Mouse (Mus musculus) CH12.LX (cell line): Measurements from ENCODE around the gene Hist1h2bk. TPM values are rescaled to one million over a fixed set of nuclear protein-coding genes. Genes with fewer than 3 reads are reported as not detected.
A peak's percentile ranks its signal among the peaks of the same experiment; 100 is the strongest.

Experiments used
- DNase-seq: peaks from one replicate; pipeline ENCODE4 v3.0.0-alpha.2; 2013; ENCODE audit errors: extremely low read depth
- H3K27ac ChIP-seq: 2 replicates; pipeline ENCODE4 v1.5.1; 2012; ENCODE audit warnings: low read depth, mild to moderate bottlenecking, control low read depth, moderate library complexity; ENCODE audit not compliant: insufficient read depth
- H3K27me3 ChIP-seq: replicated peaks from 2 replicates; pipeline ENCODE3; 2012; ENCODE audit warnings: inconsistent platforms
- H3K36me3 ChIP-seq, 2 experiments: replicated peaks in 1 of 2; 2 replicates each; pipeline versions ENCODE3 to v1.6.1; 2012; ENCODE audit warnings: inconsistent platforms in 1 of 2, low read length in 1 of 2, mild to moderate bottlenecking in 1 of 2, mixed read lengths in 1 of 2, moderate library complexity in 1 of 2; ENCODE audit not compliant: control insufficient read depth in 1 of 2, insufficient read depth in 1 of 2
- H3K4me1 ChIP-seq, 2 experiments: 2 replicates each; pipeline ENCODE4 v1.6.1; 2012; ENCODE audit warnings: inconsistent platforms in 1 of 2, moderate library complexity in 1 of 2; ENCODE audit not compliant: insufficient read depth in 2 of 2, control insufficient read depth in 1 of 2
- H3K4me2 ChIP-seq: 2 replicates; pipeline ENCODE4 v1.6.1; 2012; ENCODE audit warnings: low read depth, mild to moderate bottlenecking, control low read depth; ENCODE audit not compliant: poor library complexity, insufficient read depth, severe bottlenecking
- H3K4me3 ChIP-seq, 3 experiments: fragments of 150-350 bp in 1 of 3; sonication (generic) in 1 of 3; replicated peaks in 1 of 3; 2 replicates each; pipeline versions ENCODE3 to v1.5.1; 2011 to 2012; ENCODE audit warnings: low read depth in 2 of 3, low read length in 2 of 3, mild to moderate bottlenecking in 2 of 3, moderate library complexity in 2 of 3, control low read depth in 1 of 3, improper control_type of control experiment in 1 of 3, inconsistent platforms in 1 of 3, mixed read lengths in 1 of 3; ENCODE audit not compliant: poor library complexity in 1 of 3
- H3K79me2 ChIP-seq: replicated peaks from 2 replicates; pipeline ENCODE4 v1.6.1; 2012; ENCODE audit warnings: mild to moderate bottlenecking, moderate library complexity; ENCODE audit not compliant: control insufficient read depth, poor library complexity, insufficient read depth, severe bottlenecking; ENCODE audit errors: extremely low read depth
- H3K9ac ChIP-seq: 2 replicates; pipeline ENCODE4 v1.6.1; 2012; ENCODE audit warnings: low read depth, mild to moderate bottlenecking, control low read depth, moderate library complexity; ENCODE audit not compliant: insufficient read depth
- H3K9me3 ChIP-seq: replicated peaks from 2 replicates; pipeline ENCODE3; 2012; ENCODE audit warnings: low read length, inconsistent platforms, mixed read lengths
- CTCF ChIP-seq, 2 experiments: IDR thresholded peaks in 1 of 2; conservative IDR thresholded peaks in 1 of 2; 2 replicates each; pipeline ENCODE4 v1.5.1; 2011 to 2012; ENCODE audit warnings: low read depth in 2 of 2, low read length in 2 of 2, improper control_type of control experiment in 1 of 2, inconsistent platforms in 1 of 2, mild to moderate bottlenecking in 1 of 2, moderate library complexity in 1 of 2
- E2F4 ChIP-seq: IDR thresholded peaks from 2 replicates; pipeline ENCODE4 v1.6.1; 2011; ENCODE audit warnings: low read depth, low read length, improper control_type of control experiment; ENCODE audit not compliant: insufficient replicate concordance
- ELF1 ChIP-seq: IDR thresholded peaks from 2 replicates; pipeline ENCODE4 v1.6.1; 2014; ENCODE audit warnings: low read depth, mild to moderate bottlenecking, inconsistent platforms, low read length, improper control_type of control experiment
- EP300 ChIP-seq: IDR thresholded peaks from 2 replicates; pipeline ENCODE4 v1.6.1; 2011; ENCODE audit warnings: low read length, improper control_type of control experiment
- GABPA ChIP-seq: IDR thresholded peaks from 2 replicates; pipeline ENCODE4 v1.6.1; 2012; ENCODE audit warnings: low read depth, low read length, improper control_type of control experiment, inconsistent platforms; ENCODE audit not compliant: insufficient replicate concordance
- IRF4 ChIP-seq: IDR thresholded peaks from 2 replicates; pipeline ENCODE4 v1.6.1; 2014; ENCODE audit warnings: low read depth, mild to moderate bottlenecking, inconsistent platforms, low read length, improper control_type of control experiment
- JUN ChIP-seq: IDR thresholded peaks from 2 replicates; pipeline ENCODE4 v1.6.1; 2011; ENCODE audit warnings: low read depth, mild to moderate bottlenecking, low read length, improper control_type of control experiment, moderate library complexity; ENCODE audit not compliant: insufficient read depth
- KAT2A ChIP-seq: IDR thresholded peaks from 2 replicates; pipeline ENCODE4 v1.6.1; 2012; ENCODE audit warnings: low read length, improper control_type of control experiment, inconsistent platforms; ENCODE audit not compliant: insufficient replicate concordance
- MAFK ChIP-seq: IDR thresholded peaks from 2 replicates; pipeline ENCODE4 v1.6.1; 2011; ENCODE audit warnings: low read length, improper control_type of control experiment; ENCODE audit not compliant: insufficient replicate concordance
- MAX ChIP-seq: IDR thresholded peaks from 2 replicates; pipeline ENCODE4 v1.6.1; 2011; ENCODE audit warnings: low read length, improper control_type of control experiment
- MXI1 ChIP-seq: IDR thresholded peaks from 2 replicates; pipeline ENCODE4 v1.6.1; 2011; ENCODE audit warnings: mild to moderate bottlenecking, low read depth, low read length, improper control_type of control experiment
- MYC ChIP-seq: IDR thresholded peaks from 2 replicates; pipeline ENCODE4 v1.6.1; 2011; ENCODE audit warnings: low read depth, mild to moderate bottlenecking, improper control_type of control experiment, low read length
- NRF1 ChIP-seq: IDR thresholded peaks from 2 replicates; pipeline ENCODE4 v1.6.1; 2014; ENCODE audit warnings: low read depth, mild to moderate bottlenecking, inconsistent platforms, low read length, improper control_type of control experiment, moderate library complexity
- RAD21 ChIP-seq: IDR thresholded peaks from 2 replicates; pipeline ENCODE4 v1.6.1; 2011; ENCODE audit warnings: low read depth, mild to moderate bottlenecking, low read length, improper control_type of control experiment, moderate library complexity
- TBP ChIP-seq: conservative IDR thresholded peaks from 2 replicates; pipeline ENCODE4 v1.6.1; 2011; ENCODE audit warnings: low read depth, low read length, improper control_type of control experiment
- TCF12 ChIP-seq: IDR thresholded peaks from 2 replicates; pipeline ENCODE4 v1.6.1; 2014; ENCODE audit warnings: low read depth, mild to moderate bottlenecking, inconsistent platforms, low read length, improper control_type of control experiment
- USF2 ChIP-seq: conservative IDR thresholded peaks from 2 replicates; pipeline ENCODE4 v1.6.1; 2011; ENCODE audit warnings: low read depth, low read length, improper control_type of control experiment
- ZC3H11A ChIP-seq: IDR thresholded peaks from 2 replicates; pipeline ENCODE4 v1.6.1; 2012; ENCODE audit warnings: low read depth, mild to moderate bottlenecking, inconsistent platforms, low read length, improper control_type of control experiment
- ZNF384 ChIP-seq: IDR thresholded peaks from 2 replicates; pipeline ENCODE4 v1.6.1; 2012; ENCODE audit warnings: low read depth, low read length, improper control_type of control experiment, inconsistent platforms
- dilution Hi-C: fragments of 300-500 bp; cut with MboI; formaldehyde crosslinking; loops from 2 replicates; pipeline ENCODE4 v1.14.3; 2020; ENCODE audit warnings: low sequenced_read_pairs; ENCODE audit not compliant: extremely low pct_unique_long_range_greater_than_20kb, extremely low pct_ligation_motif_present
- in situ Hi-C: fragments of 300-500 bp; cut with MboI; formaldehyde crosslinking; loops from 3 replicates; pipeline ENCODE4 v1.14.3; 2019; ENCODE audit warnings: low sequenced_read_pairs, low pct_ligation_motif_present, low pct_unique_long_range_greater_than_20kb, mixed read lengths
- polyA plus RNA-seq: library from polyadenylated mRNA; unstranded; fragments of >175 nt; gene quantifications from 2 replicates; pipeline ENCODE4 v1.2.1, GENCODE M21; 2012; ENCODE audit warnings: low read depth; ENCODE audit not compliant: insufficient read length
- total RNA-seq, 2 experiments: library from RNA; depleted of rRNA; stranded (reverse); fragments of 300-350 nt in 1 of 2; fragments of >200 nt in 1 of 2; gene quantifications; 2 replicates each; pipeline ENCODE4 v1.2.3; 2012 to 2014

Gene Hist1h2bk
- total and polyA plus RNA-seq, 3 experiments = 8.1 to 2,636 (median 47.2) TPM

DNA sequence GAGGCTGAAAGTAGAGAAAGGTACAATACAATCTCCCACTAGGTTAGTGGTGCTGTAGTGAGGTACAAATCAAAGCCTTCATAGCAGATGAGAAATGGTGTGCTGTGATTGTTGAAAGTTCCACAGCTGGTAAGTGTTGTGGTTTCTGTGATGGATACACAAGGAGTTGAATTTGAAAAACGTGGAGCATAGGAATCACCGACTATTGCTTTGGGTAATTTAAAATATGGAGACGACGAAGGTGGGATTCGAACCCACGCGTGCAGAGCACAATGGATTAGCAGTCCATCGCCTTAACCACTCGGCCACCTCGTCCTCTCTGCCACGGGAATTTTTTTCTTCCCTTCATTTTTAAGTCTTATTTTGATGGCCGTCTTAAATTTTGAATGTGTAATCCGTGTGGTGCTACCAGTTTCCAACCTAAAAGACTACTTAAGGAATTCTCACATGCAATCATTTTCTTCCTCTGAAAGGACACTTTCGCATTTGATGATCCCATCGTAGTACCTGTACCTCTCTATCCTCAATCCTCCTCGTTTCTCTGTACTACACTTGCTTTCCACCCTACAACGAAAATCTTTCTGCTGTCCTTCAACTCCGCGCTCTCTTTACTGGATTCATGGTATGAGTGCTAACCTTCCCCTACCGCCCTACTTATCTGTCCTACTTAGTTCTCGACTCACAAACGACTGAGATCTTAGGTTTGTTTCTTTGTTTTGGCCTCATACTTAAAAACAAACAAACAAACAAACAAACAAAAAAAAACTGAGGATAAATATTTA, 41.5 kb upstream of the Hist1h2bk start:
- H3K9me3 ChIP-seq = peaks cover 8% of the 10 kb centered on the region
- DNase-seq = peak; percentile 84
- H3K4me1 ChIP-seq = peaks cover 3 to 9% of the 10 kb centered on the region in 2 experiments
- no peak overlapping the region for H3K27ac ChIP-seq
- dilution Hi-C loops (no loop called here), in situ Hi-C loops (no loop called here)
- H3K79me2 ChIP-seq = no peaks in the 10 kb centered on the region
- peaks cover 20% of the 10 kb centered on the region for H3K27me3 ChIP-seq
- no peak overlapping the region for H3K9ac ChIP-seq
- no peaks in the 10 kb centered on the region for H3K36me3 ChIP-seq
- H3K4me3 ChIP-seq = peak overlapping the region; percentile 23 to 56 (median 47)
- TF ChIP-seq KAT2A (0 out of 2 replicates have a peak, but pooled peaks have one; percentile 23), E2F4 (peak; percentile 87), ELF1 (peak; percentile 93), IRF4 (no peak), ZC3H11A (no peak), USF2 (no peak), ZNF384 (no peak; the same call in 1 of the 2 replicates), MYC (peak; percentile 75), GABPA (no peak), TBP (peak; percentile 100), NRF1 (peak; percentile 54; the same call in 1 of the 2 replicates), CTCF (conservative IDR thresholded peaks at IDR 0.05 in 1 of 2, IDR thresholded peaks at IDR 0.05 in 1 of 2; ENCODE audit: low read depth in 2 of 2, low read length in 2 of 2) (no peak), EP300 (no peak), JUN (no peak), TCF12 (no peak), MAFK (peak; percentile 96)
- H3K4me2 ChIP-seq = peak overlapping the region; percentile 90

DNA sequence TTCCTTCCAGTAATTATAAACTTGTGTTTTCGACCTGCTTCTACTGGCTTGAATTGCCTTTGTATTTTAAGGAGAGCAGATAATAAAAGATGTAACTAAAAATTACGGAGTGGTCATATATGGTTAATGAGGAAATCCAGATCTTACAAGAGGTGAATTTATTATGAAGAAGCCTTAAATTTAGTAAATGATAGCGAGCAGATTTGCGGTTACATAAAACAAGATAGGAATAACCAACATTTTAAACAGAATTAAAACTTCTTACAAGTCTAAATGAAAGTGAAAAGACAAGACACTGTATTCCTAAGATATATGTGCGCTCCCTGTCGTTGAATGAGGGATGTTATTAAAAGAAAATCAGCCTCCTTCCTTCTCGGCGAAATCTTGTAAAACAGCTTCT, 40.8 kb upstream of the Hist1h2bk start:
- dilution Hi-C loops (no loop called here), in situ Hi-C loops (no loop called here)
- Histone ChIP-seq H3K9me3 (peaks cover 8% of the 10 kb centered on the region), H3K4me2 (peak overlapping the region; percentile 31), H3K4me3 (peak overlapping the region; percentile 47 to 68 (median 56)), H3K4me1 (peaks cover 3 to 9% of the 10 kb centered on the region in 2 experiments), H3K36me3 (no peaks in the 10 kb centered on the region), H3K27ac (no peak overlapping the region), H3K79me2 (no peaks in the 10 kb centered on the region), H3K27me3 (peaks cover 25% of the 10 kb centered on the region), H3K9ac (peak overlapping the region; percentile 7; the same call in 1 of the 2 replicates)
- DNase-seq = no peak
- no peak for TF ChIP-seq MXI1
- TF ChIP-seq RAD21 = no peak
- no peak for TF ChIP-seq MAX
- no peak for TF ChIP-seq IRF4
